Mouse (Mus musculus) left cerebral cortex, postnatal 25 days (tissue): ENCODE results near the gene Hist2h2aa2. TPM values are rescaled to one million over a fixed set of nuclear protein-coding genes. Genes with fewer than 3 reads are reported as not detected.
"Not testable (repeated sequence)": the region's sequence is repeated elsewhere in the genome, so short reads cannot be mapped to it uniquely, and the experiment has no call there.

ENCODE experiments used
- DNase-seq, 2 experiments: peaks; one replicate each; pipeline ENCODE4 v3.0.0; 2022; ENCODE audit warnings: low spot score in 2 of 2, mixed read lengths in 1 of 2
- intact Hi-C: fragments of 180-260 bp; cut with DNase I; formaldehyde crosslinking; loops from one replicate; pipeline ENCODE4 v1.15.1; 2025
- total RNA-seq, 2 experiments: library from RNA; stranded (reverse); gene quantifications; 2 replicates each; pipeline ENCODE4 v1.2.3; 2021

Gene Hist2h2aa2
- total RNA-seq, 2 experiments from 2014 or later, result 158 to 179 TPM

GRCm38 (mm10) chr3:96238954-96239793 lies 902 bp downstream of the Hist2h2aa2 start, which contains the start of gene Hist2h3c2:
Hist2h3c2 (minus strand) TSS chr3:96239127.
- peak; percentile 33 to 62 for DNase-seq
- intact Hi-C loops, result not testable (repeated sequence)

- no peak for DNase-seq
- intact Hi-C loops, result no loop called here
These were observed 2.1 kb downstream of the Hist2h2aa2 start for GRCm38 (mm10) chr3:96237904-96238511.

DNA sequence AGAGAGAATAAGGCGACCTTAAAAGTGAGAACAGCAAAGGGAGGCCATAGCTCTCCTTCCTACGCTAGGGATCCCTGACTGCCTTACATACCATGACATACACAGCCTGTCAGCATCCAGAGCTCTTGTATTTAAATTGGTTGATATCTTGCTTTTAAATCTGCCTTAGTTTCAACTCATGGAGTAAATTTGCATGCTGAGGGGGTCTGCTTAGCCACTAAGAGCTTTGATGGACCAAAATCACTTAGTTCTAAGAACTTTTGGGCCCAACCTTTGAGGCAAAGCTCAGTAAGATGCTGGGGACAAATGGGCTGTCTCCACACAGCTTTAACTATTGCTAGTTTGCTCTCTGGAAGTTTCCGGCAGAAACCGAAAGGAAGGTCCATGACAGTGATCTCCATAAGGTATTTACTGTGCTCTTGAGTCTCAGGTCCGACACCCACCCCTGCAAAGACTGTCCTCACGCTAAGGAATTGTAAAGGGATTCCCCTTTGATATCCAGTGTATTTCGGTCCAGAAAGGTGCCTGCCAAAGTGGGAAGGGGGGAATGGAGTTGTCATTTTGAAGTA lies 2.7 kb downstream of the Hist2h2aa2 start:
- intact Hi-C loops, result no loop called here
- no peak for DNase-seq

DNA sequence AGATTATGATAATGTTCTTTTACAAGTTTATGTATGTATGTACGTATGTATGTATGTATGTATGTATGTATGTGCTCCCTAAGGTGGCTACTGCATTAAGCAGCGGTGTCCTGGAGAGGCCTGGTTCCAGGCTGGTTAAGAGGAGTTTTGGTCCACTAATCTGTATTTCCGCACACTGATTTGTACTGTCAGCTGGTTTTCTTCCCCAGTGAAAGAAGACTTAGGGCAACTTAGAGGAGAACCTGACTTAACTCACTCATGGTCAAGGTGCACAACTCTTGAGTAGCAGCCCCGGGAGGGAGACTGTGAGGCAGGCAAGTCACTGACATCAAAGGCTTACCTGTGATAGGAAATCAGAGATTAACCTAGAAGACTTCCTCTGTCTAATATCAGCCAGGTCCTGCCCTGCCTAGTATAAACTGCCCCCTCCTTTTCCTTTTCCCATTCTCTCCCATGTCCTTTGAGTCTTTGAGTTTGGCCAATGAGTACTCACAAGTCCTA lies 3.2 kb downstream of the Hist2h2aa2 start:
- intact Hi-C loops, result no loop called here

GRCm38 (mm10) chr3:96235836-96236235 lies 4.2 kb downstream of the Hist2h2aa2 start:
- intact Hi-C loops, result no loop called here
- DNase-seq, result no peak

More for the DNA sequence above, 3.2 kb downstream of the Hist2h2aa2 start:
- DNase-seq, result no peak

DNA sequence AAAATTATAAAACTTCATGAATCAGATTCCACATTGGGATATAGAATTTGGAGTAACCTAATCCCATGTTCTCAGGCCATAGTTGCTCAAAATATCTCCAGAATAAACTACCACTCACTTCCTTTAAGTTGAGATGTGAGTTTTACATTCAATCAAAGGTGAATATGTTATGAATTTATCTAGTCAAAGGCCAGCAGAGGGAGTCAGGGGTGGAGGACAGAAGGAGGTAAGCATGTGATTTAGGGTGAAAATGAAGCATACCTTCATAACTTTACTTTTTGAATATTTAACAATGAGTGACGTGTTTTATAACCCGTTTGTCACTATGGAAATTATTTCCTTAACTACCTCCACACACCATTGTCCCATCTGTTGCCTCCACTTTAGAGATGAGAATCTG lies 5.2 kb downstream of the Hist2h2aa2 start:
- no peak for DNase-seq
- intact Hi-C loops, result no loop called here

DNA sequence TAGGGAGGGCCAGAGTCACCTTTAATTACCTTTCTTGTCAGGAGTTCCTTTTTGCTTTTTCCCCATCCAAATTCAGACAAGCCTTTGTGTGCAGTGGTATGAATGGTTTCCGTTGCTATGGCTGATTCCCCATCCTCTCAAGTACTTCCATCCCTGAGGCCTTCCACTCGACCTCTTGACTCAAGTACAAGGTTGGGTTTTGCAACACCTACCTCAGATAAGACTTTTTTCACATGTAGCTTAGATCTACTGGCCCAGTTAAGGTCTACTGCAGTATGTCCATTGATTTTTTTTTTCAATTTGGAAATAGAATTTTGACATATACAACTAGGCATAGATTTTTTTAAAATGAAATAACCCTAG lies 8.3 kb downstream of the Hist2h2aa2 start:
- intact Hi-C loops, result no loop called here

GRCm38 (mm10) chr3:96230910-96231757 lies 8.9 kb downstream of the Hist2h2aa2 start:
- no peak for DNase-seq
- intact Hi-C loops, result no loop called here

More for the DNA sequence above, 8.3 kb downstream of the Hist2h2aa2 start:
- no peak for DNase-seq

DNA sequence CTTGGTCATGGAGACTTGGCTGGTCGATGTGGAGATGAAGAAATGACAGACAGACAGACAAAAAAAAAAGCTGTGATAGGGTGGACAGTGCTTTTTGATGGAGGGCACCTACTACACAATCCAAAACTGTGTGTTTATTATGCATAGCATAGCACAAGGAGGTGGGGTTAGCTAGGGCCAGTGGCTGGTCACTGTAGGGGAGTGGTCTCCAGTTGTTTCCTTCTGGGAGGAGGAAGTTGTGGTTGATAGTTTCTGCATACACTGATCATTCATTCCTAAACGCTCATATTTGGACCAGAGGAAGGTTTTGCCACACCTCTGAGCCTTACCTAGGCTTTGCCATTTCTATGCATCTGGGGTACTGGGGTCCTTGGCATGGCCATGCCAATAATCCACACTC lies 9.7 kb downstream of the Hist2h2aa2 start:
- intact Hi-C loops, result no loop called here
- DNase-seq, result no peak

- intact Hi-C loops, result no loop called here
These were observed 11.2 kb downstream of the Hist2h2aa2 start for GRCm38 (mm10) chr3:96228828-96229227.

GRCm38 (mm10) chr3:96226695-96227648 lies 13.1 kb downstream of the Hist2h2aa2 start:
- DNase-seq, result no peak
- intact Hi-C loops, result no loop called here

More at GRCm38 (mm10) chr3:96228828-96229227, 11.2 kb downstream of the Hist2h2aa2 start:
- DNase-seq, result no peak

DNA sequence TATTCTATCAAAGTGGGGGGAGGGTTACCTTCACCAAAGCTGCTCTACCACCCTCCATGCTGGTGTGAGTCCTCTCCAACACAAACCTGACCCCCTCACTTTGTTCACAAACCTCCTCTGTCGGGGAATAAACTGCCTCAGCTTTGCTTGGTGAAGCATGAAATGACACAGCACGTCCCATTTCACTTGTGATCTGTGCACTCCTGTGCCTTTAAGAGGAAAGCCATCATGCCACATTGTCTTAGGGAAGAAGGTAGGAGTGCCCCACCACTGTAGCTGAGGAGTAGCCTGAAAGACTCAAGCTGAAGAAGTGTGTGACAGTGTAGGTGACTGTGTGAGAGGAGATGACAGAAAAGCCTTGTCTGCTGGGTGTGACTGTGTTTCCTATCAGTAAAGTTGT lies 14.7 kb downstream of the Hist2h2aa2 start:
- intact Hi-C loops, result no loop called here
- DNase-seq, result no peak

DNA sequence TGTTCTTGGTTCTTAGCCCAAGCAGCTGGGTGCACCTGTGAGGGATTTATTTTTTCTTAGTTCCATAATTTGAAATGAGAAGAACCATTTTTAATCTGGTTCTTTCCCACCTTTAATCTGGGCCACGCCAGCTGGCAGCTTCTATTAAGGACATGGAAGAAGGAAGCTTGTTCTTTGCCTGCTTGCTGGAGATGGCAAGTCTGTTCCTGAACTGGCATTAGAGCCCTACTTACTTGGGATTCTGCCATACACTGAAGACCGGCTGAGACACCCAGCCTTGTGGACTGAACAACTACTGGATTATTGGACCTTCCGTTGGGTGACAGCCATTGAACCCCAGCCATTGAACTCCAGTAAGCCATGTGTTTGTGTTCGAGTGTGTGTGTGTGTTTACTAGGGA lies 17.3 kb downstream of the Hist2h2aa2 start:
- peak in 1 of 2 experiments; percentile 19 for DNase-seq
- intact Hi-C loops, result no loop called here

- no peak for DNase-seq
- intact Hi-C loops, result loop anchor here (2.0 kb wide), 1 partner anchor 41 kb away; the partner anchor contains the start of gene Hist2h4
These were observed 18.4 kb downstream of the Hist2h2aa2 start for GRCm38 (mm10) chr3:96221640-96222038.

- DNase-seq, result peak; percentile 87 to 96
- intact Hi-C loops, result loop anchor here (2.0 kb wide), 1 partner anchor 42 kb away; the partner anchor contains the start of gene Hist2h4
These were observed 19.1 kb downstream of the Hist2h2aa2 start, which contains the start of the genes Hist2h2ac and Hist2h2be for GRCm38 (mm10) chr3:96220765-96221639. Hist2h2ac (minus strand) TSS chr3:96220880. Hist2h2be (plus strand) TSS chr3:96221119.

- not testable (repeated sequence) for DNase-seq
- intact Hi-C loops, result loop anchor here (2.0 kb wide), 1 partner anchor 43 kb away; the partner anchor contains the start of gene Hist2h4
These were observed 19.8 kb downstream of the Hist2h2aa2 start for GRCm38 (mm10) chr3:96220131-96220764.
